Mouse (Mus musculus): ENCODE results near the gene Vwa3a.
A peak's percentile ranks its signal among the peaks of the same experiment; 100 is the strongest.

The Vwa3a gene

DNA sequence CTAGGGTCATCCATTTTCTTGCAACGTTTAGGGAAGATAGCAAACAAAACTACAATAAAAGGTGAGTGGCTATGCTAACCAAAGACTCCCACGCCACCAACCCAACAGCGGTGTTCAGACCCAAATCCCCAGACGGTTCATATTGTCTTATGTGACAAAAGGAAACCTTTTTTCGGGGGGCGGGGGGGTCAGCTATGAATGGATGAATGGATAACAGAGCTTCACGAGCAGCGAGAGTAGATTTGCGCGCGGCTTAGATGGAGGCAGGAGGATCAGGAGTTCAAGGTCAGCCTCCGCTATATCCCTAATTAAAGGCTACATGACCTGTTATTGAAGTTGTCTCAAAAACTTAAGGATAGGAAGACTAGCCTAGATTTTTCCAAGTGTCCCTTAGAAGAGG is 97.2 kb downstream of the Vwa3a start:
- DNase-seq (ENCODE audit: low spot score): no peak

DNA sequence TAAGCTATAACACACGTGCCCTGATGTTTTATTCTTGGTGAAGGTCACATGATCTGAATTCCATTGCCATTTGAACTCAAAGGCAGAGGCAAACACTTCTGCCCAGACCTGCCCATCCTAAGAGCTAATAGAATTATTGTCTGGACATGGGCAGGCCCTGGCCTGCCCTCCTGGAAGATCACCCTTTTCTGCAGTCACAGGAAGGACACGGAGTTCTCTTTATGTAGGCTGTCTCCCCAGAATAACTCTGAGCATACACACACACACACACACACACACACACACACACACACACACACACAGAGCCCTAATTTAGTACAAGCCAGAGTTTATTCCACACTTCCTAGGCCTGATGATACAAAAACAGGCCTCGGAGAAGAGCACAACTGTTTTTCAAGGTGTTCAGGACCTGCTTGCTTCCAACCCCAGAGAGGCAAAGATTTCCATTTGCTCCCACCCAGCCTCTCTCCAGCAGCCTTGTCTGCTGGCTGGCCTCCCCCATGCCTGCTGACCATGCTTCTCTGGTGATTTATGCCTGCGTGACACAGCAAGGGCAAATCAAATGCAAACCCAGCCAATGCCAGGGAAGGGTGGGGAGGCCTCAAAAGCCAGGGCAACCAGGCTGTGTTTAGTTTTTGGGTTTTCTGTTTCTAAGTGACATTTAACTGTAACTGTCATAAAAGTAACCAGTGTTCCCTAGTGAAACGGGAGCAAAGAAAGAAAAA is 99.5 kb downstream of the Vwa3a start:
- no peak for DNase-seq (ENCODE audit: low spot score)

- no peak for DNase-seq (ENCODE audit: low spot score)
These were observed 100.7 kb downstream of the Vwa3a start for GRCm38 (mm10) chr7:120839786-120840185.

DNA sequence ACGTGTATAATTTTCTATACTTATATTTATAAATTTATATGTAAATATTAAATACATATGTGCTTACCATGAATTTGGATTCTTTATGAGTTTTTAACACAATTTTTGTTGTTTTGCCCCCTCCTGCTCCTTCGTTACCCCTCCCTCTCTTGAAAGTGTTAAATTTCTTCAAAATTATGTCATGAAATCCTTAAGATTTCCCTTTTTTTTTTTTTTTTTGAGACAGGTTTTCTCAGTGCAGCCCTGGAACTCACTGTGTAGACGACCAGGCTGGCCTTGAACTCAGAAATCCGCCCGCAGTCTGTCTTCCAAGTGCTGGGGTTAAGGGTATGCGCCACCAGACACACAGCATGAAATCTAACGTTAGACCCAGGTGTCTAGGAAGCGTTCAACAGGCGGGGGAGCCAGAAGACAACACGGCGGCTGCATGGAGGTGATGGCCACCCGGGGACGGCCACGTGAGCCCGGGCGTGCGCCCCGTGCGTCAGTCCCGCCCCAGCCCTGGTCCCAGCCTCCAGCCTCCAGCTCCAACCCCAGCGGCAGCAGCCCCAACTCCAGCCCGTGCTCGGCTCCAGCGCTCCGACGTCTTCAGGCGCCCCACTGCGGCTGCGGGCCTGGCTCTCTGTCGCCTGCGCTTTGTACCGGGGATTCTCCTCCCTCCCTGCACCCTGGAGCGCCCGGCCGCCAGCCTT is 103.4 kb downstream of the Vwa3a start, which contains the start of gene Eef2k:
Eef2k (plus strand) TSS at position 487 of the 692 bp plus-strand sequence.
- peak; percentile 74 for DNase-seq (ENCODE audit: low spot score)

- peak; percentile 73 for DNase-seq (ENCODE audit: low spot score)
These were observed 104.0 kb downstream of the Vwa3a start for GRCm38 (mm10) chr7:120843037-120843621.

- DNase-seq (ENCODE audit: low spot score): no peak
These were observed 104.8 kb downstream of the Vwa3a start for GRCm38 (mm10) chr7:120843852-120844435.

- no peak for DNase-seq (ENCODE audit: low spot score)
These were observed 105.6 kb downstream of the Vwa3a start for GRCm38 (mm10) chr7:120844689-120845088.

DNA sequence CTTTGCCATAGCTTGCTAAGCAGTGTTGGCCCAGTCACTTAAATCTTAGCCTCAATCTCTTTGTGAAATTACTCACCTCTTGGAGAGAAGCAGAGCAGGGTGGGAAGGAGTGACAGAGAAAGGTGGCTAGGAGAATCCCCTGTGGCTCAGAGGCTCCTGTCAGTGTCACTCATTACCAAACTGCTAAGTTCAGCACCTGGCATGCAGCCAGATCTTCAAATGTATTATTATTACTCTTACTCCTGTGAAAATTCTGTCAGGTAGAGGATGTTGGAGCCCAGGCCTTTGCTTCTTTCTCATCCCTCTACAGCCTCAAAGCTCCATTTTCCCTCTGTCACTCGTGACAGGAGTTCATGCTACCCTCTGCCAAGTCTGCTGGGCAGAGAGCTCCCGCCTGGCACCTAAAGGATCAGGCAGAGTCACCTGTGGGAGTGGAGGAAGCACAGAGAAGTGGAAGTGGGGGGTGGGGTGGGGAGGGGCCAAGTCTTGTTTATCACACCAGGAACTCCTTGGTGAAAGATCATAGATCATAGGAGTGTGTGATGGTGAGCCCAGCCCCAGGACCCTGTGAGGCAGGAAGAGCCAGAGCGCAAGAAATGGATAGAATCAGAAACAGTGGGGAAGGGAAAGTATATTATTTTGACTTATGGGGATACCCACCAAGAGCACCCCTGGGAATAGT is 109.9 kb downstream of the Vwa3a start:
- DNase-seq (ENCODE audit: low spot score): no peak

DNA sequence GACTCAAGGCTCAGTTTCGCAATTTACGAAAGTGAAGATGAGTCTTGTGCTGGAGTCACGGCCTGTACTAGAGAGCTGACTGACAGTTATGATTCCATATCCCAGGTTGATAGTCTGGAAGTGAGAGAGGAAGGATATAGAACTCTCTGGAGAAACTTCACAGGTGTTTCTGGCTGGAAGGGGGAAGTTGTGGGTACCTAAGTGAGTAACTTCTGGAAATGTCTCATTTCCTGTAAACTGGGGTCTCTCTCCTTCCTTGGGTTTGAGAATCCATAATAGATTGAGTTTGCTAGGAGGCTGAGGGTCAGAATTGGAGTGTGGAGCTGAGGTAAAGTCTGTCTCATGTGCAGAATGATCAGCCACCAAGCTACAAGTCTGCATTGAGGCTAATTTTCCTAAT is 111.0 kb downstream of the Vwa3a start:
- no peak for DNase-seq (ENCODE audit: low spot score)

Data from ovary, postnatal 14 days (tissue).